Mouse (Mus musculus): ENCODE data around the gene Shc3. TPM values are rescaled to one million over a fixed set of nuclear protein-coding genes. Genes with fewer than 3 reads are reported as not detected.
A peak's percentile ranks its signal among the peaks of the same experiment; 100 is the strongest.

Gene Shc3
- polyA plus RNA-seq, 1 experiment = 0.68 TPM

DNA sequence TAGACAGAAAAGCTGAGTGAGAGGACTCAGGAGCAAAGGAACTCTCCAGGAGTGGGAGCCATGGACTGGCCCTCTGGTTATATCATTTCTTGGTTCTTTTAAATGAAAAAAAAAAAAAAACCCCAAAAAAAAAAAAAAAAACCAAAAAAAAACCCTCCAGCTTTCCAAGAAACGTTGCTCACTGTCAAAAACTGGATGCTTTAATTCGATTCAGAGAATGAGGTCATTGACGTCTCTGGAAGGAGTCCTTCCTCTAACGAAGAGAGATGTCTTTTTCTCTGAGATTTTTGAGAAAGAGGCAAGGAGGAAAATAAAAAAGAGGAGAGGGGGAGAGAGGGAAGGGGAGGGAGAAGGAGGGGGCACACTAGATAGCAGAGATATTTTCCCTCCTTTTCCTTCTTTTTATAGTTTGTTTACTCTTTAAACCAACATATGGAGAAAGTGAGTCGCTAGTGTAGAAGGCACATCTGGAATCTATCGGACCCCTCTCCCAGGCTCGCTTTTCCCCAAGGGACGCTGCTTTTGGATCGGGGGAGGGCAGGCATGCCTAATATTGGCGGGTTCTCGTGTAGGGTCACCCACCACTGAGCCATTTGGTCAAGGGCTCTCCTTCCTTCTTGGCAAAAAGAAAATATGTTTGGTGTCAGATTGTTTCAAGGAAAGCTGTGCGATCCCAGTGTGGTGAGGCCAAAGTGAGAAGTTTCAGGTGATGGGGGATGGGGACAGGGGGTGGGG, 157.4 kb downstream of the Shc3 start:
- peaks cover 5% of the 10 kb centered on the region for H3K4me1 ChIP-seq (ENCODE audit: control insufficient read depth, insufficient read depth, low read length)
- H3K4me3 ChIP-seq (ENCODE audit: insufficient read depth, low read length) = peak overlapping the region; percentile 78
- H3K27ac ChIP-seq (ENCODE audit: insufficient read depth, low read length) = peak overlapping the region; percentile 54

DNA sequence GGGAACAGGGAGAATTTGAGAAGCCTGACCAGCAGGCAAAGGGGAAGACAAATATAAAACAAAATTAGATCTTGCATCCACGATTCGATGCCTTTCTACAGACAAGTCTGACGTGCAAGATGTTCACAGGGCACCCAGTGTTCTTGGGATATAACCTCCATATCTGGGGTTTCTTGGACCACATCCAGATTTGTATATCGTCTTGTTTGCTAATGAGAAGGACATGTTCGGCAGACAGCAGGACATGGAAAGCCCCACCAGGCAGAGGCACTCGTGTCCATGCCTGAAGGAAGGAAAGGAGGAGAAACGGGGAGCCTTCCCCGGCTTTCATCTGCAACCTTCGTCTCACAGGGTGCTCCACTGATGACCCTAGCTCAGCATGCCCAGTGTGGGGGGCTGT, 158.0 kb downstream of the Shc3 start:
- H3K4me1 ChIP-seq (ENCODE audit: control insufficient read depth, insufficient read depth, low read length) = peaks cover 5% of the 10 kb centered on the region
- H3K4me3 ChIP-seq (ENCODE audit: insufficient read depth, low read length) = peak overlapping the region; percentile 78
- peak overlapping the region; percentile 54 for H3K27ac ChIP-seq (ENCODE audit: insufficient read depth, low read length)
- TF ChIP-seq POLR2A (IDR thresholded peaks at IDR 0.05; ENCODE audit: low read depth, low read length) (no peak; the same call in 1 of the 2 replicates), CTCF (IDR thresholded peaks at IDR 0.05; ENCODE audit: borderline replicate concordance, insufficient read depth, low read length) (no peak)

More for the DNA sequence above, 157.4 kb downstream of the Shc3 start:
- no peak for TF ChIP-seq CTCF (IDR thresholded peaks at IDR 0.05; ENCODE audit: borderline replicate concordance, insufficient read depth, low read length)
- no peak for TF ChIP-seq POLR2A (IDR thresholded peaks at IDR 0.05; ENCODE audit: low read depth, low read length)

DNA sequence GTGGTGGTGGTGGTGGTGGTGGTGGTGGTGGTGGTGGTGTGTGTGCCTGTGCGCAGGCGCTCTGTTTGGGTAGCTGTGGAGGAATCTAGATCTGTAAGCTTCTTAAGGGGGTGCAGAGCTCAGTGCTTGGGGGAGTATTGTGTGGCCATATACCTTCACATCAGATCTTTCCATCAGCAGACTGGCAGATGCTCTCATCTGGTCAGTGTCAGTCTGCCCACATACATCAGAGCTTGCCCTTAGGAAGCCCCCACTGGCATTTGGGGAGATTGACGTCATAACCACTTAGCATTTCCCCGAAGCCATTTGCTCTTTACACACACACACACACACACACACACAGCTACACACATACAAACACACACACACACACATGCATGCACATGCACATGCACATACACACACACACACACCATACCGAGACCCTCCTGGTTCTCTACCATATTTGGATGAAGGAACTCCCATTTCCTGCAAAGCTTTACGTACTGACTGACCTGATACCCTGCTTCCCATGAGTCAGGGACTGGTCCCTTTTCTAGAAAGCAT, 159.2 kb downstream of the Shc3 start:
- Histone ChIP-seq H3K27ac (ENCODE audit: insufficient read depth, low read length) (peak overlapping the region; percentile 54), H3K4me3 (ENCODE audit: insufficient read depth, low read length) (peak overlapping the region; percentile 78), H3K4me1 (ENCODE audit: control insufficient read depth, insufficient read depth, low read length) (peaks cover 5% of the 10 kb centered on the region)
- TF ChIP-seq CTCF (IDR thresholded peaks at IDR 0.05; ENCODE audit: borderline replicate concordance, insufficient read depth, low read length) (no peak), POLR2A (IDR thresholded peaks at IDR 0.05; ENCODE audit: low read depth, low read length) (peak; percentile 61)

DNA sequence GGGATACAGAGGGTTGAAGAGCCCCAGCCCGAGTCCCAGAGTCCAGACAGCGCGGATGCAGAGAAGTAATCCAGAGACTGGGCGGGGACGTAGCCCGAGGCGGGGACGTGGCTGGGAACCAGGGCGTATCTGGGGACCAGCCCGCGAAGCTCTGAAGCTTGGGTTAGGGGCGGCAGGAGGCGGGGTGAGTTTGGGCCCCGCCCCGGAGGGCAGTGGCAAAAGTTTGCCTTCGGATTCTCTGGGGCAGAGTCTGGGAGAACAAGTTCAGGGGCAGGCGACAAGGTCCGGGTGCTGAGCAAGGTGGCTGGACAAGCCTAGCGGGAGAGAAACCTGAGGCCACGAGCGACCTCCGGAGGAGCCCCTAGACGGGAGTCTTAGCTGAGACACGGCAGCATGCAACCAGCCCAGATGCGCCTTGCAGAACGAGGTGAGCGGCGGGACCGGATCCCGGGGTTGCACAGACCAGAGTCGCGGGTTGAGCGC, 160.7 kb downstream of the Shc3 start, which contains the start of gene S1pr3:
TSS of gene S1pr3 (plus strand) at position 121 of the 483 bp plus-strand sequence.
- Histone ChIP-seq H3K4me1 (ENCODE audit: control insufficient read depth, insufficient read depth, low read length) (peaks cover 10% of the 10 kb centered on the region), H3K27ac (ENCODE audit: insufficient read depth, low read length) (peak within 1 kb of the TSS; percentile 66), H3K4me3 (ENCODE audit: insufficient read depth, low read length) (peak within 1 kb of the TSS; percentile 78)
- TF ChIP-seq CTCF (IDR thresholded peaks at IDR 0.05; ENCODE audit: borderline replicate concordance, insufficient read depth, low read length) (no peak), POLR2A (IDR thresholded peaks at IDR 0.05; ENCODE audit: low read depth, low read length) (peak; percentile 98)

DNA sequence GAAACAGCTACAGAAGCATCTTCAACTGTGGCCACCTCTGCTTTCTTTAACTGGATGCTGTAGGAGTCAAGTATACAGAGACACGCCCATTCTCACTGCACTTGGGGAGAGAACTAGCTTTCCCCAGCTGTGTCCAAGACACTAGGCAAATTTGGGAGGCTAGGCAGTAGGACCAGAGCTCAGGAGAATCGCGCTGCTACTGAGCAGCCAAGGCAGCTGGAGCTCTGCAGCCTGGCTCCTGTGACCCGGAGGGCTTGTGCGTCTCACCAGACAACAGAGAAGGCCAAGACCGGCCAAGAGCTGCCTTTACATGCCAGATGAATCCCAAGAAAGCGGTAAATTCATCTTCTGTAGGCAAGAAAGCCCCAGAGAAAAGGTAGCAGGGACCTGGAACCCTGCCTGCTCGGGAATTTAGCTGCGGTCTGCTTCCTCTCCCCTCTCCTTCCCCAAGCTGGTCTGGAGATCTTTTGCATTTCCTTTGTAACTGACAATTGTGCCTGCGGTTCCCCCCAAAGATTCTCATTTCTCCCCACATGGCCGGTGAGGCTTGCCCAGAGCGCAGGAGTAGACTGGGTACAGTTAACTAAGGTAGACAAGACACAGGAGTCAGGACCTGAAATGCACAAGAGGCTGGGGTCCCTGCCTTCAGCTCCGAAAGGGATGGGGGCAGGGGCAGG, 161.5 kb downstream of the Shc3 start:
- TF ChIP-seq POLR2A (IDR thresholded peaks at IDR 0.05; ENCODE audit: low read depth, low read length) = peak; percentile 55
- TF ChIP-seq CTCF (IDR thresholded peaks at IDR 0.05; ENCODE audit: borderline replicate concordance, insufficient read depth, low read length) = no peak
- Histone ChIP-seq H3K4me3 (ENCODE audit: insufficient read depth, low read length) (no peak overlapping the region; the same call in 1 of the 2 replicates), H3K4me1 (ENCODE audit: control insufficient read depth, insufficient read depth, low read length) (peaks cover 10% of the 10 kb centered on the region), H3K27ac (ENCODE audit: insufficient read depth, low read length) (peak overlapping the region; percentile 66)

DNA sequence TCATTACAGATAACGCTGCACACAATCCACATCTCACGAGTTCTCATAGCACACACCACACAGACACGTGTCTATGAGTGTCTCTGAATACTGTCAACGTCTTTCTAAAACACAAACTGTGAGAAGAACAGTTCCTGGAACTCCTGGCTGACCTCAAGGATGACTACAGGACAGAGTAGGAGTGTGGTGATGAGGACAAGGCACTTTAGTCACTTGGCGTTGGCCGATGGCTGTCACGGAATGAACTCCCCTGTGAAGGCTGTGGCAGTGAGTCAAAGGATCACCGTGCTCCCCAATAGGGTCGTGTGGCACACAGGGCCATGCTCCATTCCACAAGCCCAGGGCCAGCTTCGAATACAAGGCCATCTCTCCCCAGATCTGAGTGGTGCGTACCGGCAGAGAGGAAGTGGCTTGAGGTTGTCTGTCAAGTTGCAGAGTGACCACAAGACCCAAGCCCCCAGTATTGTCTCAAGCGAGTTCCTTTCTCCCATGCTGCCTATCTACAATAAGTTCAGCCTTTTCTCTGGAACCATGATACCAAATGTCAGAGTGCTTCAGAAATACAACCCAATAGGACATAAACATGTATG, 163.4 kb downstream of the Shc3 start:
- no peak overlapping the region for H3K27ac ChIP-seq (ENCODE audit: insufficient read depth, low read length)
- H3K4me3 ChIP-seq (ENCODE audit: insufficient read depth, low read length) = no peak overlapping the region
- peaks cover 9% of the 10 kb centered on the region; the same call in 1 of the 2 replicates for H3K4me1 ChIP-seq (ENCODE audit: control insufficient read depth, insufficient read depth, low read length)
- TF ChIP-seq CTCF (IDR thresholded peaks at IDR 0.05; ENCODE audit: borderline replicate concordance, insufficient read depth, low read length) (no peak), POLR2A (IDR thresholded peaks at IDR 0.05; ENCODE audit: low read depth, low read length) (no peak)

DNA sequence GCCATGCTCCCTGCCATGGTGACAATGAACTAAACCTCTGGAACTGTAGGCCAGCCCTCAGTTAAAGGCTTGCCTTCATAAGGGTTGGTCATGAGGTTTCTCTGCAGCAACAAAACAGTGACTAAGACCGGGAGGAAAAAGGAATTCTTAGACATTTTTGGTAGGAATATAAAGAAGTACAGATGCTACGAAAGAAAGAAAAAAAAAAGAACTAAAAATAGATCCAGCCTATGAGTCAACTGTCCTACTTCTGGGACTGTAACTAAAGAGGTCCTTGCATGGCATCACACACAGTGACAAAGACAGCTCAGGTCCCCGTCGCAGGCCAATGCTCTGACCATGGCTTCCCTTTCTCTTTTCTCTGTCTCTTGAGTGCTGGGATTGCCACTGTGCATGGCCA, 164.7 kb downstream of the Shc3 start:
- Histone ChIP-seq H3K4me3 (ENCODE audit: insufficient read depth, low read length) (no peak overlapping the region), H3K27ac (ENCODE audit: insufficient read depth, low read length) (peak overlapping the region; percentile 70), H3K4me1 (ENCODE audit: control insufficient read depth, insufficient read depth, low read length) (peaks cover 9% of the 10 kb centered on the region; the same call in 1 of the 2 replicates)
- TF ChIP-seq POLR2A (IDR thresholded peaks at IDR 0.05; ENCODE audit: low read depth, low read length) = no peak
- TF ChIP-seq CTCF (IDR thresholded peaks at IDR 0.05; ENCODE audit: borderline replicate concordance, insufficient read depth, low read length) = no peak

DNA sequence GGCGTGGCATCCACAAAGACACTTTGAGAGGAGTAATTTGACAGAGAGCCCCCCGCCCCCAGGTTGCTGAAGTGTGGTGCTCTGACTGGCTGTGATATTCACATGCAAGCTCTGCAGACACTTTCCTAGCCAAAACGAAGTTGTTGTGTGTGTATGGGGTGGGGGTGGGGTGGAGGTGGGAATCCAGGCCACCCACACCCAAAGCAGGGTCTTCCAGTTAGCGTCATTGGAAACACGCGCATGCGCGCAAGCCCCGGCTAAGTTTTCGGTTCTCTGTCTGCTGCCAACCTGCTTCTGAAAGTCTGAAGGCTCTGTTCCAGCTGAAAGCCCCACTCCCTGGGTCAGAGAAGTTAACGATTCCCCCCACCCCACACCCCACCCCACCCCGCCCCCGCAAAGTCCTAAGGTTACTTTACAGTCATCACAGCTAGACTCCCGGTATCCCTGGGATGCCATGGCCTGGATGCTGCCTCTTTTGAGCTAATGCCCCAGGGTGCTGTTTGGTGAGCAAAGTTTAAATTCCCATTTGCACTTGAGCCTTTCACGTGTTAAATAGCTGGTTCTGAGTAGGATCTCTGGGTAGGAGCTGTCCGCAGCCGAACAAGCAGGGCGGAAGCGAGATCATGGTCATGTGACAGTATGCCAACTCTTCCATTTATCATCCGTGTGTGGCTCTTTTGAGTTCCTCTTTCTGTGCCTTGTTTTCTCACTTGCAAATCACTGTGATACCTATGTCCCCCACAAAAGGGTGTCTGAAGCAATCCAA, 168.3 kb downstream of the Shc3 start:
- Histone ChIP-seq H3K27ac (ENCODE audit: insufficient read depth, low read length) (no peak overlapping the region), H3K4me1 (ENCODE audit: control insufficient read depth, insufficient read depth, low read length) (peaks cover 7% of the 10 kb centered on the region; the same call in 1 of the 2 replicates), H3K4me3 (ENCODE audit: insufficient read depth, low read length) (no peak overlapping the region)
- TF ChIP-seq CTCF (IDR thresholded peaks at IDR 0.05; ENCODE audit: borderline replicate concordance, insufficient read depth, low read length) (no peak), POLR2A (IDR thresholded peaks at IDR 0.05; ENCODE audit: low read depth, low read length) (no peak)
